Mouse (Mus musculus): Measurements from ENCODE around the gene Atp12a. TPM values are rescaled to one million over a fixed set of nuclear protein-coding genes. Genes with fewer than 3 reads are reported as not detected.

Gene Atp12a
- total RNA-seq (2021) = not detected

GRCm38 (mm10) chr14:56364711-56365237, at the start of gene Atp12a:
TSS of gene Atp12a (plus strand) at chr14:56365068.
- DNase-seq (ENCODE audit: low spot score) = no peak
- intact Hi-C loops (cut with DNase I) = no loop called here

GRCm38 (mm10) chr14:56315519-56315918, 49.3 kb upstream of the Atp12a start:
- intact Hi-C loops (cut with DNase I) = loop anchor here (2.0 to 10.0 kb wide), 3 partner anchors 35 to 149 kb away; no protein-coding TSS in a partner anchor
- peak; percentile 19 for DNase-seq (ENCODE audit: low spot score)

DNA sequence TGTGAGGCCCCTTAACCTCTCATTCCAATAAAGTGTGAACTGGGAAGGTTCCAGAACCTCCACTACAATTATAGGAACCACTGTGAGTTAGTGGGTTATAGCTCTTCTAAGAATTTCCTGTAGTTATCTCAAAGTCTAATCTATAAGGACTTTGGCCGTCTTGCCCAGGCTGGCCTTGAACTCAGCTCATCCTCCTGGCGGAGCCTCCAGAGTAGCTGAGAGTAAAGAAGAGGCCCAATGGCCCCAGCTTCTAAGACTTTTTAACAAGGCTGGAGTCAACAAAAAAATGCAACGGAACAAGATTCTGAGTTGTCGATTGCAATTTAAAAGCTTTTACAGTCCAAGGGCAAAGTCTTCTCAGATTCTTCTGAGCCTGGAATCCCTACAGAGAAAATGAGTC, 48.5 kb upstream of the Atp12a start:
- no peak for DNase-seq (ENCODE audit: low spot score)
- intact Hi-C loops (cut with DNase I) = loop anchor here (10.0 kb wide), 2 partner anchors 78 to 148 kb away; no protein-coding TSS in a partner anchor

GRCm38 (mm10) chr14:56322982-56323381, 41.9 kb upstream of the Atp12a start:
- intact Hi-C loops (cut with DNase I) = no loop called here

GRCm38 (mm10) chr14:56325038-56325437, 39.8 kb upstream of the Atp12a start:
- DNase-seq (ENCODE audit: low spot score) = no peak
- intact Hi-C loops (cut with DNase I) = no loop called here

More at GRCm38 (mm10) chr14:56322982-56323381, 41.9 kb upstream of the Atp12a start:
- DNase-seq (ENCODE audit: low spot score) = no peak

GRCm38 (mm10) chr14:56333700-56334099, 31.2 kb upstream of the Atp12a start:
- DNase-seq (ENCODE audit: low spot score) = no peak
- intact Hi-C loops (cut with DNase I) = no loop called here

DNA sequence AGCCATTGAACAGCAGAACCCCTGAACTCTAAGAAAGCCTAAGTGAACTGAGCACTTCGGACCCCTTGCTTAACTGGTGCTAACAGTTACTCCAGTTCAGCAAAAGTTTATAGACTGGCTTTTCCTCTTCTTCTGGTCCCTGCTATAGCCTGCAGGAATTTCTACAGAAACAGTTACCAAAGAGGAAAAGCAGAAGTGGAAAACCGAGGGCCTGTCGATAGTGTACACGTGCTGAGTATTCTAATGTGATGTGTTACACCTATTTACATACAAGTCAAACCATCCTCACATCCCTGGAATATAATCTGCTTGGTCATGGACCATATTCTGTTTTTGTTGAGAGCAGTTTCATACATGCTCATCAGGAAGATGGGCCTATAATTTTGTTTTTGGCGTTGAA, 30.4 kb upstream of the Atp12a start:
- no peak for DNase-seq (ENCODE audit: low spot score)
- intact Hi-C loops (cut with DNase I) = no loop called here

- intact Hi-C loops (cut with DNase I) = no loop called here
- DNase-seq (ENCODE audit: low spot score) = no peak
Observed at GRCm38 (mm10) chr14:56336032-56336431, 28.8 kb upstream of the Atp12a start.

DNA sequence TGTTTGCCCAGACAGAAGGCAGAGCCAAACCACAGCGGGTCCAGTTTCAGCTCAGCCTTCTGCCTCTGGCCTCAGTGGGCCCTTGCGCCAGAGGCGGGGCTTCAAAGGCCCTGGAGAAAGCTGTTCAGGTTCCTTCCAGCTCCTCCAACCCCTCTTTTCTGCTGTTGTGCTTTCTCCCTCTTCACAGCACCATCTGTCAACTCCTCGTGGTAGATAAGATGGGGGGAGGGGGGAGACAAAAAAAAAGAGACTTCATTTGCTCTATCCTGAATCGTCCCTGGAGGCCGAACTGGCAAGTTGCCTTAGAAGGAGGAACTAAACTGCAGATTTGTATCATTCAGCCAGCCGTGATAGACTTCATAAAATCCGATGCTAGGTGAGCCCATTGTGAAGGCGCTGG, 27.8 kb upstream of the Atp12a start:
- intact Hi-C loops (cut with DNase I) = no loop called here
- DNase-seq (ENCODE audit: low spot score) = no peak

DNA sequence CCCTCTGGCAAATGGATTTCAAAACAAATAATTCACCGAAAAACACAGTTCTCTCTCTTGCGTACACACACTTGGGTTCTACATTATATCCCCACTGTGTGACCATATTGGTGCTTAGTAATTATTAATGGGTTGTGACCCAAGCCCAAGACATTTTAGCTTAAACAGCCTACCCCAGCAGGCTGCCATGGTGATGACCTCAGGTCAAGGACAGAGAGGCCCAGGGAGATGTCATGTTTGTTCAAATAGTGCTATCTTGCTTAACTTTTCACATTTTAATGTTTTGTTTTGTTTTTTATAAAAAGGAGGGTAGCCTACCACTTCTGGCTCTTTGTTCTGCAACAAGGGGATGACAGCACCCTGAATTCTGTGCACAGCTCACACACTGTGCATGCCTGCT, 27.2 kb upstream of the Atp12a start:
- no peak for DNase-seq (ENCODE audit: low spot score)
- intact Hi-C loops (cut with DNase I) = no loop called here

GRCm38 (mm10) chr14:56338882-56339442, 25.9 kb upstream of the Atp12a start:
- no peak for DNase-seq (ENCODE audit: low spot score)
- intact Hi-C loops (cut with DNase I) = no loop called here

GRCm38 (mm10) chr14:56348704-56349103, 16.2 kb upstream of the Atp12a start:
- intact Hi-C loops (cut with DNase I) = no loop called here
- DNase-seq (ENCODE audit: low spot score) = no peak

DNA sequence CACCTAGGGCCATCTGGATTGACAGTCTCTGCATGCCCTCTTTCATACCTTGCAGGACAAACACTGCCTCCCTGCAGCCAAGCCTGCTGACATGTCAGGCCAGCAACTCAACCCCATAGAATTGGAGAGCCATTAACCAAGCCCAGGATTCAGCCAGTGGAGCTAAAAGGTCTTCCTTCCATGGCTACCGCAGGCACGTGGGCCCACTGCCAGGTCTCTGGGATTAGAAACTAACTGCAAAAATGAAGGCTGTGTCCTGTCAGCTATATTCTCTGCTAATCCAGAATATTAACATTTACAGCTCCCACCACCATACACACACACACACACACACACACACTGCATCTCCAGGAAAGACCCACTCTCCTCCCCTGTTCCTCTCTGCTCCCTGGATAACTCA, 15.3 kb upstream of the Atp12a start:
- no peak for DNase-seq (ENCODE audit: low spot score)
- intact Hi-C loops (cut with DNase I) = no loop called here

DNA sequence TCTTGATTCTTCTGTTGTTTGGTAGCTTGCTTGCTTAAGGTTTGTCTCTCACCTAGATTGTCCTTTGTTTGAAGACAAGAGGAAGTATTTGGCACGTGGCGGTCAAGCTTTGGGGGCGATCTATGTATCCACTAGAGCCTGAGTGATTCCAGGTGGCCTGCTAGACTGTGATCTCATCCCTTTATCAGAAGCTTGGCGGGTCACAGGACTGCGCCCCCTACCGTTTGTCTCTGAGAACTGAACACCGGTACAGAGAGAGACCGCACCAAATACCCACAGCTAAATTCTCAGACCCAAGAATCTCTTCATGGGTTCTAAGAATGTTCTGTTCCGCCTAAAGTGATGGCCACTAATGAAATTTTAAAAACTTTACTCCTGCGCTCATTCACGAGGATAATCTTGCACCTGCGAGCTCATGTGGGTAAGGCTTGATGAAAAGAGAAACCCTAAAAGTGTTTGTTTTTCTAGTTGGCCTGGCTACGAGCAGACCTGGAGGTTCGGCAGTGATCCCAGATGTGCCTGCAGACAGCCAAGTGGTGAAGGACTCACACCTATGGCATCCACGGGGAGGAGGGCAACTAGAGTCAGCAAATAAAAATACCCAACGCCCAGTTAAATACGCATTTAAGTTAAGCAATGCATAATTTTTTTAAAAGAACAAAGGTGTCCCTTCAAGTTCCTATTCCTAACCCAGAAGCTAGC, 12.8 kb upstream of the Atp12a start:
- DNase-seq (ENCODE audit: low spot score) = no peak
- intact Hi-C loops (cut with DNase I) = loop anchor here (2.0 kb wide), 1 partner anchor 37 kb away; no protein-coding TSS in a partner anchor

- no peak for DNase-seq (ENCODE audit: low spot score)
- intact Hi-C loops (cut with DNase I) = no loop called here
Observed at GRCm38 (mm10) chr14:56354803-56355202, 10.1 kb upstream of the Atp12a start.

GRCm38 (mm10) chr14:56355396-56355795, 9.5 kb upstream of the Atp12a start:
- DNase-seq (ENCODE audit: low spot score) = no peak

GRCm38 (mm10) chr14:56356196-56356595, 8.7 kb upstream of the Atp12a start:
- DNase-seq (ENCODE audit: low spot score) = no peak
- intact Hi-C loops (cut with DNase I) = no loop called here

More at GRCm38 (mm10) chr14:56355396-56355795, 9.5 kb upstream of the Atp12a start:
- intact Hi-C loops (cut with DNase I) = no loop called here

DNA sequence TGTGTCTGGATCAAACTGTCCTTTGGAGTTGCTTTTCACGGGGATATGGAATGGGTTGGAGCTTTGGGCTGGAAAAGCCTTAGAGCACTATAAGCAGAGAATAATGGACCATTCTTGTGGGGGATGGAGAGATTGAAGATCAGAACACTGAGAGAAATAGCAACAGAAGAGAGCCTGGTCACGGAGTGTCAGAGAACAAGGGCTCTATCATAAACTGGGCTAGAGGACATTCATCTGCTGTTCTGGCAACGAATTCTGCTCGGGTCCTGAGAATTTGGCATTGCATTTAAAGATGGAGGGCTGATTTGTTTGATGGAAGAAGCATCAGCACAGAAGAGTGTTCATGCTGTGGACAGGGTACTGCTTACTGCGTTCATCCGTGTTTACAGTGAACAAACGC, 6.4 kb upstream of the Atp12a start:
- DNase-seq (ENCODE audit: low spot score) = no peak
- intact Hi-C loops (cut with DNase I) = no loop called here

DNA sequence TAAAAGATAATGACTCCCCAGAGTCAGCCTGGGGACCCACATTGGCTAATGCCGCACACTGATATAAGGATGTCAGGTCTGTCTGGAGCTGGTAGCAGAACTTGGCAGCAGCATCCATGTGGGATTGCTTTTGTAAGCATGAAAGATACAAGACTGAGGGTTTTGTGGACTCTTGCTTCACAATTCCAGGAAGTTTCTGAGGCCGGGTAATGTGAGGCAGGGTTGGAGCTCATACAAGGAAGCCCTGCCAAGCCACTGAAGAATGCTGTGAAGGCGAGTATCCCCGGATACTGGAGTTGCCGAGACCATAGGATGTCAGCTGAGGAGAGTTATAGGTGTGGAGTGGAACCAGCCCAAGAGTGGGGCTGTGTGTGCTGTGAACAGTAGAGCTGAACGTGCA, 5.7 kb upstream of the Atp12a start:
- intact Hi-C loops (cut with DNase I) = no loop called here
- DNase-seq (ENCODE audit: low spot score) = no peak

DNA sequence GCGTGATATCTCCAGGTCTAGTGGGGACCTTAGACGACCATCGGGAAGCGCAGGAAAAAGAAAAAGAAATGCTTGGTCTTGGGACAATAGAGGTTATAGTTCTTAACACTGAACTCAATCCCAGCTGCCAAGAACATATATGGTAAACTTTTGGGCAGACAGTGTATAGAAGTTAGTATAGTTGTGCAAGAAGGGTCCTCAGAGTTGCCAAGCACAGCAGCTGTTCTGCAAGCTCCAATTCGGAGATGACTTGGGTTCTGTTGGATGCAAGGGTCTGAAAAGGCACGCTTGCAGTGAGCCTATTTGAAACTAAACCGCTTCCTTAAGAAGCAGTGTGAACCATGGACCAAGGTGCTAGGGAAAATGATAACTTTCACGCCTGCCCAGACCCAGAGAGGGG, 424 bp downstream of the Atp12a start:
- intact Hi-C loops (cut with DNase I) = no loop called here
- no peak for DNase-seq (ENCODE audit: low spot score)

- DNase-seq (ENCODE audit: low spot score) = no peak
- intact Hi-C loops (cut with DNase I) = no loop called here
Observed at GRCm38 (mm10) chr14:56366712-56367111, 1.8 kb downstream of the Atp12a start.

Measured in heart, postnatal 25 days (tissue).